Mouse (Mus musculus): ENCODE measurements around the gene Mafg. TPM values are rescaled to one million over a fixed set of nuclear protein-coding genes. Genes with fewer than 3 reads are reported as not detected.
"Not testable (repeated sequence)": the region's sequence is repeated elsewhere in the genome, so short reads cannot be mapped to it uniquely, and the experiment has no call there.

The Mafg gene
- 10 to 100 TPM; 50.2 to 58.8 TPM for total RNA-seq (2021)
- long read RNA-seq, experiment 1, full-length matches to known transcripts, result 51 of 91 reads
- long read RNA-seq, experiment 1, partial matches to known transcripts, result 4 of 91 reads
- long read RNA-seq, experiment 1, other reads (novel, unspliced or antisense), result 36 of 91 reads
- long read RNA-seq, experiment 2, full-length matches to known transcripts, result 57 of 87 reads
- long read RNA-seq, experiment 2, partial matches to known transcripts, result 2 of 87 reads
- long read RNA-seq, experiment 2, other reads (novel, unspliced or antisense), result 28 of 87 reads

GRCm38 (mm10) chr11:120633520-120634343 is at the start of gene Mafg:
Mafg (minus strand) TSS chr11:120633600.
- peak; percentile 92 for DNase-seq (ENCODE audit: low spot score)

DNA sequence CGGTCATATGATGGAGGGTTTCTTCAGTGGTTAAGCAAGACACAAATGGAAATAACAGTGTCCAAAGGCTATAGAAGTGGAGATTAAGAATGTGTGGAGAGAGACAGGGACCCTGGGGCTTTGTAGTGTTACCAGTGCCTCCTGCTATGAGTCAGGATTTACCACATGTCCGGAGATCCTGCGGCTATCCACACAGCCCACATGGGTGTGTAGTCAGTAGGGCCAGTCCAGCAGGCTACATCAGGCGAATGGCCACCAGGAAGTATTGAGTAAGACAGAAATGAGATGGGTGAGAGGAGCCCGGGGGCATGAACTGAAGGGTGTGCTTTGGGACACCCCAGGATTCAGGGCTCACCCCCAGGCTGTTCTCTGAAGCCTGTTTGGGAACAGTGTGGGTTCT is 49.3 kb upstream of the Mafg start:
- no peak for DNase-seq (ENCODE audit: low spot score)

DNA sequence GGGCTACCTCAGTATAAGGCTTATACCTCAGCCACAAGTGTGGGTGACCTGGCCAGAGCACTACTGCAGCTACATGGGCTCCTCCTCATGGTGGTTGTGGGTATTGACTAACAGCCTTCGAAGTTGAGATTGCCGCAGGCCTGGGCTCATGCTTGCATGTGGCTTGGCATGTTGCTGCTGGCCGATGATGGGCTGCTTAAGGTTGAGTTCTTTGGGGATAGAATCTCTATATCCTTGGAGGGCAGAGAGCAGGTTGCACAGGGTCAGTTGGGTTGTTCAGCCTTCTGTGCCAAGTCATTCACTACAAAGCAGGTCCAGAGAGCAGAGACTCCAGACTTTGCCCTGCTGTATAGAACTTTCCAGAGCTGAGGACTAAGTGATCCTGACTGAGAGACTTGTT is 46.5 kb upstream of the Mafg start:
- no peak for DNase-seq (ENCODE audit: low spot score)

DNA sequence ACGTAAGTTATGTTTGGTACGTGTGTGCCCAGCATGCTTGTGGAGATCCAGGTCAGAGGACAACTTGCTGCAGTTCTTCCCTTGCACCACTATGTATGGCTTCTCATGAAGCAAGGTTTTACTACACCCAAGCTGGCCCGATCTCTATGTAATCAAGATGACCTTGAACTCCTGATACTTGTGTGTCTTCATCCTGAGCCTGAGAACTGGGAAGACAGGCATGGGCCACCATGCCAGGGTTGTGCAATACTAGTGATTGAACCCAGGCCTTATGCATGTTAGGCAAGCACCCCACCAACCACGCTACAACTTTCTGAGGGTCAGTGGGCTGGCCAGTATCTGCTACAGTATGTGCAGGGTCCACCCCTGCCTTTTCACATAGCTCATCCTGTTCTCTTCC is 43.6 kb upstream of the Mafg start:
- DNase-seq (ENCODE audit: low spot score), result no peak

GRCm38 (mm10) chr11:120675875-120676274 is 42.5 kb upstream of the Mafg start:
- DNase-seq (ENCODE audit: low spot score), result not testable (repeated sequence)

DNA sequence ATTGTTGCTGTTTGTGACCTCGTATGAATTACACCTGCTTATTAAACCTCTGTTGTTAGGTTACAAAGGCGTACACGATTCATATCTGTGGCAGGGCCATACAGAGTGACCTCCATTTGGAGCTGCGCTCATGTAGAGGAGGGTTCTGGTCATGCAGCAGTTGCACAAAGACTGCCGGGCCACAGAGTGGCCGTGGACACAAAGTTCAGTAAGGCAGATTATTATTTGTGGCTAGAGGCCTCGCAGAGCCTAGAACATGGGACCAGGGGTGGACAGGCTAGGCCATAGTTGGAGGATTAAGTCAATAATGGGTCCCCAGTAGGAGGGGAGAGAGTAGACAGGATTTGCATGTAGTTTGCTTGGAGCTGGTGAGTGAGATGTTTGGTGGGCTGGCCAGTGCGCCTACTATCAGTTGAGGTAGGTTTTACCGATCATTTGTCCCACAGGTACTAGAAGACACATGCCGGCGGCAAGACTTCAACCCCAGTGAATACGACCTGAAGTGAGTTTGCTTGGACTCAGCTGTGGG is 40.3 kb upstream of the Mafg start:
- DNase-seq (ENCODE audit: low spot score), result no peak

DNA sequence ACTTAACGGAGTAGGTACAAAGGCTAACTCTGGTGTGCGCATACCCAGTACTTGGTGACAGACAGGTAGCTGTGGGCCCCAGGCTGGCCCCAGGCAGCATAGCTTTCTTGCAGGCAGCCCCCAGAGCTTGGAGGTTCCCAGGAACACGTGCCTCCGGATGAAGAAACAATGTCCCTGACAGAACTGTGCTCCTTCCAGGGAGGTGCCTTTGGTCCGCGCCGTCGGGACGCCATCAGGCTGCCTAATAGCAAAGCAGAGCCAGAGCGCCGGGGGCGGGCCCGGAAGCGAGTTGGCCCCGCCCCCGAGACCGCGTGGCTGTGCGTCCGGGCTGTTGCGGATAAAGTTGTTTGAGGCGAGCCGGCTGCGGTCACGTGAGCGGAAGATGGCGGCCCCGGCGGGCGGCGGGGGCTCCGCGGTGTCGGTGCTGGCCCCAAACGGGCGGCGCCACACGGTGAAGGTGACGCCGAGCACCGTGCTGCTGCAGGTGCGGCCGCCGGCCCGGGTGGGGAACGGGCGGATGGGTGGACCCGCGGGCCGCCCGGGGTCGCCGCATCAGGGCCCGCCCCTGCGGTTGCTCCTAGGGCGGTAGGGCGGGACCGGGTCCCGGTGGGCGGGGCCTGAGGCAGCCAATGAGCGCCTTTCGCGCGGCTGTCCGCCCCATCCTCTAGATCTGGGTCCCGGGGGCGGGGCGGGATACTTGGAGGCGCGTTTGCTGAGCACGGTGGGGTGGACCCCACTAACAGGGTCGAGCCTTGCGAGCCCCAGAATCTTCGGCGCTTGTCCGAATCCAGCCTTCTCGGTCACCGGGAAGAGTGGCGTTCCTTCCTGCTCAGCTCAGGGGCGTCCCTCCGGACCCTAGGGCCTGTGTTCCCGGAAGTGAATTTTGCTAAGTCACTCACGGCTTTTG is 39.5 kb upstream of the Mafg start, which contains the start of gene Aspscr1:
Gene Aspscr1 (plus strand): TSS at position 287 of the 907 bp plus-strand sequence.
- DNase-seq (ENCODE audit: low spot score), result peak; percentile 96

- DNase-seq (ENCODE audit: low spot score), result no peak
Observed at GRCm38 (mm10) chr11:120666617-120667016, 33.2 kb upstream of the Mafg start.

GRCm38 (mm10) chr11:120665406-120665805 is 32.0 kb upstream of the Mafg start:
- DNase-seq (ENCODE audit: low spot score), result no peak

DNA sequence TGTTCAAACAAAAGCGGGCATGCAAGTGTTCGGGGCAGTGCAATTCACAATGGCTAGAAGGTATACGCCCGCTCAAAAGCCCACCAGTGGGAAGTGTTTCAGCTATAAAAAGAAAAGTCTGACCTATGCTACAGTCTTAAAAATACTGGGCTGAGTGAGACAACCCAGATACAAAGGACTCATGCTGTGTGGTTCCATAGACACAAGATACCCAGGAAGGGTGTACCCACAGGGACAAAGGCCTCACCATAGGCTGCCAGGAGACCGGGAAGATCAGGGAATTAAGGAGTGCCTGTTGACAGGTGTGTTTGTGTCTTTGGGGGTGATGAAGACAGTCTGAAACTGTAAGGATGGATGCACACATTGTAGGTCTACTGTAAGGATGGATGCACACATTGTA is 30.3 kb upstream of the Mafg start:
- DNase-seq (ENCODE audit: low spot score), result no peak

GRCm38 (mm10) chr11:120662759-120663158 is 29.4 kb upstream of the Mafg start:
- no peak for DNase-seq (ENCODE audit: low spot score)

- no peak for DNase-seq (ENCODE audit: low spot score)
Observed at GRCm38 (mm10) chr11:120661076-120661460, 27.7 kb upstream of the Mafg start, which contains the start of gene Notum. Notum (minus strand) TSS chr11:120661175.

DNA sequence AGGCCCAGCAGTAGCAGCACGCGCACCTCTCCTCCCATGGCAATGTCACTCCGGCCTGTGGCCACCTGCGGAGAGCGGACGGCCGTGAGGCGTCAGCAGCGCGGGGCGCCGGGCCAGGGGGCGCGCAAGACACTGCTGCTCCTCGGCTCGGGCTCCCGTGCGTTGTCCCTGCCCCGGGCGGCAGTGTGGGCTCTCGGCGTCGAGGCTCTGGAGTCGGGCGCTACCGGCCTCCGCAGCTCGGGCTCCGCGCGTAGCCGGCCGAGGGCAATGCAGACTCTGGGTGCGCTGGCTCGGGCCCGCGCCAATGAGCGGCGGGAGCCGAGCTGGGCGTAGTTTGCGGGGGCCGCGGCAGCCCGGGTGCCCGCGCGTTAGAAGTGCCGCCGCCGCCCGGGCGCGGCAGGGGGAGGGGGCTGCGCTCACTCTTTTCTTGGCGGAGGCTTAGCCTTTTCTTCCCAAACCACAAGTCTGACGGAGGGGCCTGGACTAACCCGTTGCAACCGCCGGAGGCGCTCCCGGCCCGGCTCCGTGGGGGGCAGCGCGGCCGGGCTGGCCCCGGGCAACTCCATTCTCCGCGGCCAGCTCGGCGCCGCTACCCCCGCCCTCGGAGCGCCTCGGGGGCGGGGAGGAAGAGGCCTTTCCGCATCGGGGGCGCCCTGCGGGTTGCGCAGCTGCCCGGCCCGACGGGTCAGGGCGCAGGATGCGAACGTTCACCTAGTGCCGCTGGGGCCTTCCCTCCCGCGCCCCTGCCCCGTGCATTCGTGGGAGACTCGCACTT is 27.1 kb upstream of the Mafg start:
- no peak for DNase-seq (ENCODE audit: low spot score)

GRCm38 (mm10) chr11:120659509-120660300 is 26.3 kb upstream of the Mafg start:
- DNase-seq (ENCODE audit: low spot score), result no peak

- peak; percentile 81 for DNase-seq (ENCODE audit: low spot score)
Observed at GRCm38 (mm10) chr11:120658876-120659410, 25.5 kb upstream of the Mafg start.

DNA sequence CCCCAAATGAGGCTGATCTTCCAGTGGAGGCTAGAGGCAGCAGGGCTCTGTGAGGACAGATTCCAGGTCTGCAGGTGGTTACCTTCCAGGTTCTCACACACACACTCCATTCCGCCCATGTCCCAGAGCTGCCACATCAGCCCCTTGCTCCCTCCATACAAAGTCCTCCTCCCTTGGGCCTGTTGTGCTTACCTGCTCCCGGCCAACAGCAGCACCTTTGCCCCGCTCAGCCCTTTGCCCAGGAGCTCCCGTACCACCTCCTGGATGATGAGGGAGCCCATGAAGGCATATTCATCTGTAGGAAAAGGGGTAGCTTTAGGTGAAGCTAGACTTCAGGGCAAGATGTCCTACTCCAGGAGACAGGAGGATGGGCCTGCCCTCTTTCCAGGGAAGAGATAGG is 23.9 kb upstream of the Mafg start:
- no peak for DNase-seq (ENCODE audit: low spot score)

DNA sequence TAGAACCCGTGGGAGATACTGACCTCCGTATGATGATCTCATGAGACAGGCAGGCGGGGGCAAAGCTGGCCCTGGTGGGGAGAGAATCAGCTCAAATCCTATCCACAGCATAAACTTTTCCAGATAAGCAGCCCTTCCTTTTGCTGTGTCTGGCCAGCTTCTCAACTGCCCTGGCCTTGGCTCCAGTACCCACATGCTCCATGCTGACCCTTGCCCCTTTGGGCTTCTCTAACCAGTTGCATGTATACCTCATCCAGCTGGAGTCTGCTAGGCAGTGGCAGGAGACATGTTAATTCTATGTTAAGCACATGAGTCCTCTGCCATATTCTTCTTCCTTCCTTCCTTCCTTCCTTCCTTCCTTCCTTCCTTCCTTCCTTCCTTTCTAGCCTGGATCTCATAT is 21.3 kb upstream of the Mafg start:
- no peak for DNase-seq (ENCODE audit: low spot score)

DNA sequence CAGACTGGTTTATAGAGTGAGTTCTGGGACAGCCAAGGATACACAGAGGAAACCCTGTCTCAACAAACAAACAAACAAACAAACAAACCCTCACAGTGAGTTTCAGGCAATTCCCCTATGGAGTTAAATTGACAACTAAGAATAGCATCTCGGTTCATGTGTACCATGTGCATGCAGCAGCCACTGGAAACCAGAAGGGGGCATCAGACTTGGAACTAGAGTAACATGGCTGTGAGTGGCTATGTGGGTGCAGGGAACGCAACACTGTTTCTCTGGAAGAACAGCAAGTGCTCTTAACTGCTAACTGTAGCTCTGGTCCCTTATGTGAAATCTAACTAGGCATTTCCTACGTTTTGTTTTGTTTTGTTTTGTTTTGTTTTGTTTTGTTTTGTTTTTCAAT is 18.5 kb upstream of the Mafg start:
- DNase-seq (ENCODE audit: low spot score), result no peak

GRCm38 (mm10) chr11:120648001-120648476 is 14.6 kb upstream of the Mafg start, which contains the start of gene Myadml2:
Myadml2 (minus strand) TSS chr11:120648158.
- peak; percentile 70 for DNase-seq (ENCODE audit: low spot score)
